Mouse (Mus musculus) embryonic facial prominence, embryonic 12.5 days (tissue): ENCODE results near the gene Rps6ka5. TPM values are rescaled to one million over a fixed set of nuclear protein-coding genes. Genes with fewer than 3 reads are reported as not detected.

ENCODE experiments used
- ATAC-seq: fragments of 200-750 bp; cut with Nextera tagmentation; 2 replicates; pipeline ENCODE4 v1.8.0; 2017; ENCODE audit not compliant: insufficient number of reproducible peaks, insufficient read depth, low FRiP score, low TSS enrichment
- H3K27ac ChIP-seq: fragments of 300-500 bp; sonication (generic); 2 replicates; pipeline ENCODE4 v1.5.1; 2016; ENCODE audit warnings: mild to moderate bottlenecking
- H3K27me3 ChIP-seq: fragments of 300-500 bp; sonication (generic); 2 replicates; pipeline ENCODE4 v1.6.1; 2016; ENCODE audit warnings: mild to moderate bottlenecking, moderate library complexity
- H3K36me3 ChIP-seq: fragments of 300-500 bp; sonication (generic); 2 replicates; pipeline ENCODE4 v1.6.1; 2016; ENCODE audit warnings: mild to moderate bottlenecking
- H3K4me1 ChIP-seq: fragments of 300-500 bp; sonication (generic); 2 replicates; pipeline ENCODE4 v1.6.1; 2016
- H3K4me2 ChIP-seq: fragments of 300-500 bp; sonication (generic); replicated peaks from 2 replicates; pipeline ENCODE4 v1.6.1; 2016; ENCODE audit warnings: mild to moderate bottlenecking, moderate library complexity
- H3K4me3 ChIP-seq: fragments of 300-500 bp; sonication (generic); 2 replicates; pipeline ENCODE4 v1.5.1; 2016; ENCODE audit warnings: mild to moderate bottlenecking
- H3K9ac ChIP-seq: fragments of 300-500 bp; sonication (generic); 2 replicates; pipeline ENCODE4 v1.6.1; 2016; ENCODE audit warnings: mild to moderate bottlenecking, moderate library complexity
- H3K9me3 ChIP-seq: fragments of 300-500 bp; sonication (generic); 2 replicates; pipeline ENCODE4 v1.6.1; 2016; ENCODE audit warnings: mild to moderate bottlenecking, moderate library complexity
- WGBS: fragments of 180-500 bp; shearing (Covaris S2); methylation state at CpG from one replicate; pipeline ENCODE4 v1.1.7; 2016; 5-methylcytosine and 5-hydroxymethylcytosine counted together
- polyA plus RNA-seq: library from polyadenylated mRNA; unstranded; fragments of >200 nt; fragmentation: Nextera tagmentation; extraction: Ambion mirVana; gene quantifications from 2 replicates; pipeline ENCODE4 v1.2.1, GENCODE M21; 2016

The Rps6ka5 gene
- polyA plus RNA-seq, 1 experiment from 2014 or later: 7.2 TPM

- ATAC-seq: no peak
- Histone ChIP-seq H3K4me3 (no peak overlapping the region), H3K27ac (no peak overlapping the region), H3K4me2 (no peak overlapping the region), H3K9me3 (no peaks in the 10 kb centered on the region), H3K27me3 (no peaks in the 10 kb centered on the region), H3K9ac (no peak overlapping the region), H3K36me3 (no peaks in the 10 kb centered on the region), H3K4me1 (peaks cover 13% of the 10 kb centered on the region)
- 60% methylated on average over 1 of the region's 1 CpGs for WGBS
Measured at GRCm38 (mm10) chr12:100525939-100526338, 200.8 kb downstream of the Rps6ka5 start.

GRCm38 (mm10) chr12:100520794-100521186 is 206.0 kb downstream of the Rps6ka5 start, which contains the start of gene Ttc7b:
Gene Ttc7b (minus strand): TSS chr12:100520826.
- 1% methylated on average over 38 of the region's 42 CpGs for WGBS
- no peaks in the 10 kb centered on the region for H3K27me3 ChIP-seq
- H3K36me3 ChIP-seq: no peaks in the 10 kb centered on the region
- H3K27ac ChIP-seq: peak within 1 kb of the TSS; percentile 75
- H3K4me1 ChIP-seq: peaks cover 17% of the 10 kb centered on the region
- no peaks in the 10 kb centered on the region for H3K9me3 ChIP-seq
- peak within 1 kb of the TSS; percentile 82 for H3K4me3 ChIP-seq
- peak within 1 kb of the TSS; percentile 86 for H3K4me2 ChIP-seq
- H3K9ac ChIP-seq: peak within 1 kb of the TSS; percentile 95
- peak; percentile 36 for ATAC-seq

- Histone ChIP-seq H3K36me3 (no peaks in the 10 kb centered on the region), H3K27me3 (no peaks in the 10 kb centered on the region), H3K4me3 (peak overlapping the region; percentile 82), H3K9me3 (no peaks in the 10 kb centered on the region), H3K9ac (peak overlapping the region; percentile 95), H3K27ac (peak overlapping the region; percentile 75), H3K4me1 (peaks cover 17% of the 10 kb centered on the region), H3K4me2 (peak overlapping the region; percentile 86)
- no peak; the same call in 1 of the 2 replicates for ATAC-seq
- under 1% methylated on average over 61 of the region's 76 CpGs for WGBS
Measured at GRCm38 (mm10) chr12:100520077-100520793, 206.5 kb downstream of the Rps6ka5 start.

GRCm38 (mm10) chr12:100519684-100520076 is 207.1 kb downstream of the Rps6ka5 start:
- Histone ChIP-seq H3K27me3 (no peaks in the 10 kb centered on the region), H3K4me1 (peaks cover 17% of the 10 kb centered on the region), H3K4me2 (peak overlapping the region; percentile 86), H3K9me3 (no peaks in the 10 kb centered on the region), H3K9ac (peak overlapping the region; percentile 95), H3K36me3 (no peaks in the 10 kb centered on the region), H3K4me3 (peak overlapping the region; percentile 82), H3K27ac (no peak overlapping the region)
- 56% methylated on average over 7 of the region's 7 CpGs for whole genome bisulfite sequencing
- no peak for ATAC-seq

DNA sequence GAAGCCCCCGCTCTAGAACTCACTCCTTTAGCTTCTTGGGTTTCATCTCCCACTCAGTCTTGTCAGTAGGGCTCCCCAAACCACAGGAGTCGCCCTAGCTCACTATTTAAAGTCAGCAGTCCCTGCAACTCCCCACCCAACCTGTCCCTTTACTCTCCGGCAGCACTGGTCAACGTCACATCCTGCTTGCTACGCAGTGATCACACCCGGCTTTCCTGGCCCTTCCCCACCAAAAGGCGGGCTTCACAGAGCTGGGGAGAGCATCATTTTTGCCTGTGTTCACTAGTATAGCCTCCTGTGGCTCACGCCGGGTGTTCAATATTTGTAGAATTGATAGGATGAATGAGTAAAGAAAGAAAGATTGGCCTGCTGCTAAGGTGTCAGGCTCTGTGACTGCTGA is 209.4 kb downstream of the Rps6ka5 start:
- H3K36me3 ChIP-seq: no peaks in the 10 kb centered on the region
- WGBS: 90% methylated on average over 9 of the region's 9 CpGs
- ATAC-seq: no peak
- no peak overlapping the region for H3K27ac ChIP-seq
- H3K9ac ChIP-seq: no peak overlapping the region
- no peaks in the 10 kb centered on the region for H3K27me3 ChIP-seq
- H3K9me3 ChIP-seq: no peaks in the 10 kb centered on the region
- peaks cover 17% of the 10 kb centered on the region for H3K4me1 ChIP-seq
- no peak overlapping the region for H3K4me3 ChIP-seq
- H3K4me2 ChIP-seq: no peak overlapping the region

DNA sequence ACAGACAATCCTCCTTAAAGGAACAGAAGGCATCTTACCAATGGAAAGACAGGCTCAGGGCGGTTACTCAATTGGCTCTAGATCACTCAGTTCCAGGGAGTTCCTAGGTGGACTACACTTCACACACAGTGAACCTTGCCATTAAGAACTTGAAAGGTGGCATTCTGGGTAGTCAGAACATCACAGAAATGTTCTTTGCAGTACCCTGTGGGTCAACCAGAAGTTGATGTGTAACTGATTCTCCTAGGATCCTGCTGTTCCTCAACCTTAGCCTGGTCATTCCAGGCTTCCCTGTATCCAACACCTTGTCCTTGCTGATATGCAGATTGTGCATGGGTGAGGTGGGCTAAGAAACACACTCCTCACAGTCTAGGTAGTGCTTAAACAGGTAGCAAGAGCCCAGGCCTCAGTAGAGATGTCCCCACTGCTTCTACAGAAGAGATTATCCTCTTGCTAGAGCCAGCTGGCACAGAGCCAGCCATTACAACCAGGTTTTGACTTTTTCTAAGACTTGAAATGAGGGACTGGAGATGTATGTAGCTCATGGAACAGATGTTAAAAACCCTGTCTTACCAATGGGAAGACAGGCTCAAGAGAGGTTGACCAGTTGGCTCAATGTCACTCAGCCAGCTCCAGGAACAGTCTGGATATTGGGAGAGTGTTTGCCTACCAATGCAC is 210.5 kb downstream of the Rps6ka5 start:
- Histone ChIP-seq H3K4me3 (no peak overlapping the region), H3K9ac (no peak overlapping the region), H3K27me3 (no peaks in the 10 kb centered on the region), H3K27ac (no peak overlapping the region), H3K4me1 (peaks cover 17% of the 10 kb centered on the region), H3K4me2 (no peak overlapping the region), H3K9me3 (no peaks in the 10 kb centered on the region), H3K36me3 (no peaks in the 10 kb centered on the region)
- no peak for ATAC-seq
- WGBS: 92% methylated on average over 1 of the region's 1 CpGs

- 71% methylated on average over 4 of the region's 4 CpGs for WGBS
- Histone ChIP-seq H3K9ac (no peak overlapping the region), H3K4me2 (no peak overlapping the region), H3K9me3 (no peaks in the 10 kb centered on the region), H3K36me3 (0 out of 2 replicates have a peak, but pooled peaks cover 5% of the 10 kb centered on the region), H3K4me1 (peaks cover 13% of the 10 kb centered on the region), H3K27me3 (no peaks in the 10 kb centered on the region), H3K4me3 (no peak overlapping the region), H3K27ac (no peak overlapping the region)
- no peak for ATAC-seq
Measured at GRCm38 (mm10) chr12:100515493-100515892, 211.3 kb downstream of the Rps6ka5 start.

- Histone ChIP-seq H3K9ac (no peak overlapping the region), H3K4me2 (no peak overlapping the region), H3K36me3 (0 out of 2 replicates have a peak, but pooled peaks cover 5% of the 10 kb centered on the region), H3K27ac (no peak overlapping the region), H3K9me3 (no peaks in the 10 kb centered on the region), H3K4me3 (no peak overlapping the region), H3K27me3 (no peaks in the 10 kb centered on the region), H3K4me1 (peaks cover 9% of the 10 kb centered on the region)
- no peak for ATAC-seq
- 85% methylated on average over 1 of the region's 1 CpGs for WGBS
Measured at GRCm38 (mm10) chr12:100514611-100515010, 212.2 kb downstream of the Rps6ka5 start.

- 0 out of 2 replicates have a peak, but pooled peaks cover 5% of the 10 kb centered on the region for H3K36me3 ChIP-seq
- WGBS: 96% methylated on average over 5 of the region's 5 CpGs
Measured at GRCm38 (mm10) chr12:100513131-100513530, 213.7 kb downstream of the Rps6ka5 start.

GRCm38 (mm10) chr12:100512641-100513040 is 214.1 kb downstream of the Rps6ka5 start:
- H3K27ac ChIP-seq: no peak overlapping the region
- H3K9ac ChIP-seq: no peak overlapping the region
- no peaks in the 10 kb centered on the region for H3K4me1 ChIP-seq
- no peaks in the 10 kb centered on the region for H3K27me3 ChIP-seq
- no peak overlapping the region for H3K4me3 ChIP-seq
- H3K4me2 ChIP-seq: no peak overlapping the region
- 85% methylated on average over 9 of the region's 9 CpGs for WGBS
- no peaks in the 10 kb centered on the region for H3K9me3 ChIP-seq
- 0 out of 2 replicates have a peak, but pooled peaks cover 5% of the 10 kb centered on the region for H3K36me3 ChIP-seq
- no peak for ATAC-seq

More at GRCm38 (mm10) chr12:100513131-100513530, 213.7 kb downstream of the Rps6ka5 start:
- H3K4me2 ChIP-seq: no peak overlapping the region
- H3K4me3 ChIP-seq: no peak overlapping the region
- H3K27me3 ChIP-seq: no peaks in the 10 kb centered on the region
- no peaks in the 10 kb centered on the region for H3K9me3 ChIP-seq
- no peak for ATAC-seq
- no peak overlapping the region for H3K27ac ChIP-seq
- H3K9ac ChIP-seq: no peak overlapping the region
- no peaks in the 10 kb centered on the region for H3K4me1 ChIP-seq

- H3K4me1 ChIP-seq: 0 out of 2 replicates have a peak, but pooled peaks cover 1% of the 10 kb centered on the region
- 84% methylated on average over 9 of the region's 9 CpGs for WGBS
- no peak overlapping the region for H3K4me3 ChIP-seq
- no peaks in the 10 kb centered on the region for H3K9me3 ChIP-seq
- H3K36me3 ChIP-seq: 0 out of 2 replicates have a peak, but pooled peaks cover 5% of the 10 kb centered on the region
- H3K9ac ChIP-seq: no peak overlapping the region
- H3K4me2 ChIP-seq: no peak overlapping the region
- H3K27me3 ChIP-seq: no peaks in the 10 kb centered on the region
- H3K27ac ChIP-seq: no peak overlapping the region
- no peak for ATAC-seq
Measured at GRCm38 (mm10) chr12:100509615-100510282, 217.0 kb downstream of the Rps6ka5 start.
